ENCODE assay signal across 28 mouse cellular contexts in the genomic region with DNA sequence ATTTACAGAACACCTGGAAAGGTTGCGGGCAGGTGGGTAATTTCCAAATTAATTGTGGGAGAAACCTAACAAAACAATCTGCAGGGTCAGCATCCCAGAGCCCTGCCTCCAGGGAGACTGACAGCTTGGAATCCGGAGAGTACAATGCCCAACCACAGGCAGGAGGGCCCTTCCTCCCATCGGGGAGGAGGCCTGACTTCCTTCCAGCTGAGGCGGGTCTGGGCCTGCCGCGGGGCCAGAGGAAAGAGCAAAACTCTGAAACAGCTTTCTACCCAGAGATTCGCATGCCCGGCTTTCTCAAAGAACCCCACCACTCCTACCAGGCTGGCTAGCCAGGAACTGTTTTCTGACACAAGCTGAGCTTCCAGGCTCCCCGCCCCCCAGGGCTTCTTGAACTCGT. TPM values are rescaled to one million over a fixed set of nuclear protein-coding genes. Genes with fewer than 3 reads are reported as not detected.
DNase-seq lines count a peak whose midpoint lies in the region; ATAC-seq and TF ChIP-seq lines count a peak whose summit lies in the region.
"Had no signal": no experiment of that assay in that cellular context is flagged by ENCODE, and none has a peak within 500 bp of the region (broad histone marks: within the 10 kb centered on the region; RNA-seq: fewer than 3 reads in every experiment).

No protein-coding gene starts in this region.

- 15% methylated on average over 10 of the region's 10 CpGs for WGBS in heart, embryonic 16.5 days
- WGBS in embryonic facial prominence, embryonic 13.5 days = 10% methylated on average over 10 of the region's 10 CpGs

- no peak overlapping the region for H3K4me2 ChIP-seq in heart, embryonic 16.5 days (ENCODE audit: low read depth, low read length)
- peak overlapping the region; percentile 22; the same call in 1 of the 2 replicates for H3K4me2 ChIP-seq in CH12.LX (ENCODE audit: insufficient read depth, low read depth, poor library complexity, severe bottlenecking)
- H3K4me2 ChIP-seq in embryonic facial prominence, embryonic 13.5 days = 0 out of 2 replicates have a peak overlapping the region, but pooled peaks have one; percentile 16
- H3K4me2 ChIP-seq: forebrain, embryonic 13.5 days; heart, embryonic 15.5 days; hindbrain, embryonic 12.5 days; kidney, embryonic 15.5 days; limb, embryonic 13.5 days; liver, embryonic 13.5 days; lung, embryonic 14.5 days had no signal

- dilution Hi-C loops in CH12.LX (cut with MboI; ENCODE audit: extremely low pct_ligation_motif_present, extremely low pct_unique_long_range_greater_than_20kb, low sequenced_read_pairs) = no loop called here

- H3K4me1 ChIP-seq in heart, embryonic 16.5 days (ENCODE audit: control insufficient read depth, insufficient read depth, low read length) = no peaks in the 10 kb centered on the region
- H3K4me1 ChIP-seq in CH12.LX (ENCODE audit: control insufficient read depth in 1 of 2, insufficient read depth in 2 of 2) = peaks cover 20 to 40% of the 10 kb centered on the region in 2 experiments
- H3K4me1 ChIP-seq in embryonic facial prominence, embryonic 13.5 days = peaks cover 5% of the 10 kb centered on the region; the same call in 1 of the 2 replicates
- H3K4me1 ChIP-seq: forebrain, embryonic 13.5 days; liver, embryonic 13.5 days had no signal

- TF ChIP-seq CTCF in CH12.LX (conservative IDR thresholded peaks at IDR 0.05 in 1 of 2, IDR thresholded peaks at IDR 0.05 in 1 of 2; ENCODE audit: low read depth in 2 of 2, low read length in 2 of 2) = no peak

- no peak for TF ChIP-seq RAD21 in CH12.LX (IDR thresholded peaks at IDR 0.05; ENCODE audit: low read depth, low read length)

- in situ Hi-C loops in CH12.LX (cut with MboI; ENCODE audit: low pct_ligation_motif_present, low pct_unique_long_range_greater_than_20kb, low sequenced_read_pairs) = loop anchor here (10.0 kb wide), 1 partner anchor 138 kb away; no protein-coding TSS in a partner anchor

- peaks cover 53% of the 10 kb centered on the region for H3K27me3 ChIP-seq in heart, embryonic 16.5 days (ENCODE audit: control insufficient read depth, insufficient read depth, low read length)
- H3K27me3 ChIP-seq in CH12.LX (replicated peaks) = no peaks in the 10 kb centered on the region
- peaks cover 85% of the 10 kb centered on the region for H3K27me3 ChIP-seq in embryonic facial prominence, embryonic 13.5 days

- TF ChIP-seq POLR2A in CH12.LX (IDR thresholded peaks at IDR 0.05; ENCODE audit: low read depth, low read length) = no peak

- intact Hi-C loops in heart, postnatal 25 days (cut with DNase I) = no loop called here

- no peak overlapping the region for H3K4me3 ChIP-seq in heart, embryonic 16.5 days (ENCODE audit: low read length)
- H3K4me3 ChIP-seq in CH12.LX (replicated peaks in 1 of 3; ENCODE audit: low read depth in 2 of 3, low read length in 2 of 3, poor library complexity in 1 of 3) = no peak overlapping the region
- no peak overlapping the region for H3K4me3 ChIP-seq in embryonic facial prominence, embryonic 13.5 days
- H3K4me3 ChIP-seq: forebrain, embryonic 13.5 days; gastrocnemius, adult 2 months; heart, embryonic 15.5 days; hindbrain, embryonic 12.5 days; kidney, embryonic 15.5 days; limb, embryonic 13.5 days; liver, embryonic 13.5 days; megakaryocyte, embryonic 14.5 days had no signal

- no peaks in the 10 kb centered on the region for H3K36me3 ChIP-seq in heart, embryonic 16.5 days (ENCODE audit: control insufficient read depth, insufficient read depth)
- H3K36me3 ChIP-seq in CH12.LX (replicated peaks in 1 of 2; ENCODE audit: control insufficient read depth in 1 of 2, insufficient read depth in 1 of 2, low read length in 1 of 2) = no peaks in the 10 kb centered on the region
- H3K36me3 ChIP-seq in embryonic facial prominence, embryonic 13.5 days = no peaks in the 10 kb centered on the region
- H3K36me3 ChIP-seq: G1E; heart, embryonic 15.5 days; hindbrain, embryonic 12.5 days; kidney, embryonic 15.5 days; limb, embryonic 13.5 days; liver, embryonic 13.5 days had no signal

- no peaks in the 10 kb centered on the region for H3K9me3 ChIP-seq in heart, embryonic 16.5 days (replicated peaks; ENCODE audit: control insufficient read depth, low read length)
- no peaks in the 10 kb centered on the region for H3K9me3 ChIP-seq in CH12.LX (replicated peaks; ENCODE audit: low read length)
- H3K9me3 ChIP-seq in embryonic facial prominence, embryonic 13.5 days = no peaks in the 10 kb centered on the region
- H3K9me3 ChIP-seq: forebrain, embryonic 13.5 days; G1E; heart, embryonic 15.5 days; hindbrain, embryonic 12.5 days; kidney, embryonic 15.5 days; limb, embryonic 13.5 days; liver, embryonic 13.5 days had no signal

- DNase-seq in heart, postnatal 25 days (ENCODE audit: low spot score) = no peak
- no peak for DNase-seq in CH12.LX (ENCODE audit: extremely low read depth)
- DNase-seq in R1 (ENCODE audit: low read depth, low spot score) = peak; percentile 25
- DNase-seq in lung, postnatal 4 days = no peak
- no peak for DNase-seq in adrenal gland, postnatal 36 days
- DNase-seq in MN1 (ENCODE audit: low spot score) = no peak
- DNase-seq: adrenal gland, postnatal 25 days; cerebellum, adult 9-11 months; gastrocnemius, adult 2 months; kidney, adult 11 months; kidney, postnatal 36 days; liver, embryonic 13.5 days; lung, embryonic 14.5 days; midbrain, embryonic 14.5 days; thymus, postnatal 14 days had no signal

- ATAC-seq in heart, embryonic 16.5 days (replicated peaks; ENCODE audit: extremely low read depth, insufficient read depth, low FRiP score) = peak; percentile 52; the same call in 1 of the 2 replicates
- no peak for ATAC-seq in embryonic facial prominence, embryonic 13.5 days (ENCODE audit: insufficient number of reproducible peaks, insufficient read depth, low FRiP score, low TSS enrichment, low read depth)
- ATAC-seq: forebrain, embryonic 13.5 days had no signal

- no peaks in the 10 kb centered on the region for H3K79me2 ChIP-seq in CH12.LX (replicated peaks; ENCODE audit: control insufficient read depth, extremely low read depth, insufficient read depth, poor library complexity, severe bottlenecking)

- no peak for TF ChIP-seq EP300 in CH12.LX (IDR thresholded peaks at IDR 0.05; ENCODE audit: low read length)

- no peak overlapping the region; the same call in 1 of the 2 replicates for H3K9ac ChIP-seq in heart, embryonic 16.5 days (ENCODE audit: low read length)
- no peak overlapping the region for H3K9ac ChIP-seq in CH12.LX (ENCODE audit: insufficient read depth, low read depth)
- H3K9ac ChIP-seq in embryonic facial prominence, embryonic 13.5 days = no peak overlapping the region
- H3K9ac ChIP-seq: forebrain, embryonic 13.5 days; heart, embryonic 15.5 days; hindbrain, embryonic 12.5 days; kidney, embryonic 15.5 days; limb, embryonic 13.5 days; liver, embryonic 13.5 days; lung, embryonic 14.5 days had no signal

- no peak overlapping the region for H3K27ac ChIP-seq in heart, embryonic 16.5 days (ENCODE audit: low read length)
- H3K27ac ChIP-seq in CH12.LX (ENCODE audit: insufficient read depth, low read depth) = no peak overlapping the region
- H3K27ac ChIP-seq in embryonic facial prominence, embryonic 13.5 days = peak overlapping the region; percentile 58; the same call in 1 of the 2 replicates
- H3K27ac ChIP-seq: forebrain, embryonic 13.5 days; gastrocnemius, adult 2 months; heart, embryonic 15.5 days; hindbrain, embryonic 12.5 days; kidney, embryonic 15.5 days; limb, embryonic 13.5 days; liver, embryonic 13.5 days had no signal

TF ChIP-seq in CH12.LX, 34 proteins besides CTCF, POLR2A, EP300 and RAD21:
- TF ChIP-seq USF1 (IDR thresholded peaks at IDR 0.05; ENCODE audit: low read depth, low read length) (no peak), CHD1 (IDR thresholded peaks at IDR 0.05; ENCODE audit: low read depth, low read length) (peak; percentile 72; the same call in 1 of the 2 replicates)

RNA-seq across cellular contexts. Expression of a gene that starts 9.6 kb away (rescaled TPM):
- polyA plus RNA-seq in heart, embryonic 16.5 days (2015; fragmentation: Nextera tagmentation; extraction: Ambion mirVana) = not detected in 2 replicates
- total RNA-seq in heart, postnatal 25 days (2021) = not detected
- total RNA-seq in CH12.LX (2012; rRNA removed) (not detected in 2 replicates), CH12.LX (2014; rRNA removed) (not detected in 2 replicates)
- not detected in 2 replicates for polyA plus RNA-seq in CH12.LX (2012; ENCODE audit: insufficient read length, low read depth)
- polyA plus RNA-seq in embryonic facial prominence, embryonic 13.5 days (2015; fragmentation: Nextera tagmentation; extraction: Ambion mirVana) = 0.81 and 0.91 TPM in 2 replicates
- total RNA-seq in adrenal gland, postnatal 36 days (2021) = not detected
- total RNA-seq: adrenal gland, postnatal 25 days; G1E; gastrocnemius, adult 2 months; gastrocnemius, postnatal 4 days; heart, adult 8-10 months; layer of hippocampus, postnatal 10 days had no signal
- polyA plus RNA-seq: forebrain, embryonic 13.5 days; G1E; heart, embryonic 15.5 days; kidney, embryonic 15.5 days; limb, embryonic 13.5 days; liver, embryonic 13.5 days; lung, embryonic 14.5 days; midbrain, embryonic 14.5 days; neural tube, embryonic 11.5 days had no signal

RNA-seq across cellular contexts. Expression of a gene that starts 36.2 kb away (rescaled TPM):
- polyA plus RNA-seq in heart, embryonic 16.5 days (2015; fragmentation: Nextera tagmentation; extraction: Ambion mirVana) = 8.6 and 11.1 TPM in 2 replicates
- 1 to 10 TPM; 5.0 to 5.4 TPM for total RNA-seq in heart, postnatal 25 days (2021)
- total RNA-seq in CH12.LX (2012; rRNA removed) (17.5 and 18.8 TPM in 2 replicates), CH12.LX (2014; rRNA removed) (24.1 and 27.0 TPM in 2 replicates)
- polyA plus RNA-seq in CH12.LX (2012; ENCODE audit: insufficient read length, low read depth) = 10.9 and 15.4 TPM in 2 replicates
- polyA plus RNA-seq in embryonic facial prominence, embryonic 13.5 days (2015; fragmentation: Nextera tagmentation; extraction: Ambion mirVana) = 8.3 and 9.3 TPM in 2 replicates
- 1 to 10 TPM; 6.0 to 6.8 TPM for total RNA-seq in adrenal gland, postnatal 36 days (2021)
